Mouse (Mus musculus) G1E (cell line): ENCODE measurements around the gene Esyt2. TPM values are rescaled to one million over a fixed set of nuclear protein-coding genes. Genes with fewer than 3 reads are reported as not detected.

Experiments
- ATAC-seq: 2 replicates; pipeline ENCODE4 v1.8.0; 2016; ENCODE audit warnings: mild to moderate bottlenecking; ENCODE audit not compliant: insufficient number of reproducible peaks, poor library complexity, low FRiP score, severe bottlenecking; ENCODE audit errors: extremely low read depth
- DNase-seq: peaks from one replicate; pipeline ENCODE4 v3.0.0; 2012; ENCODE audit warnings: low spot score
- H3K27me3 ChIP-seq: 2 replicates; pipeline ENCODE4 v1.6.1; 2012; ENCODE audit warnings: mild to moderate bottlenecking, low read length, inconsistent platforms; ENCODE audit not compliant: insufficient read depth
- H3K36me3 ChIP-seq: replicated peaks from 2 replicates; pipeline ENCODE3; 2012; ENCODE audit warnings: mild to moderate bottlenecking, inconsistent platforms
- H3K4me1 ChIP-seq: 2 replicates; pipeline ENCODE4 v1.6.1; 2012; ENCODE audit warnings: low read depth, low read length, inconsistent platforms, mixed read lengths; ENCODE audit not compliant: insufficient read depth
- H3K4me3 ChIP-seq: 2 replicates; pipeline ENCODE4 v1.5.1; 2012; ENCODE audit warnings: low read depth, mild to moderate bottlenecking, inconsistent platforms, low read length, moderate library complexity, mixed read lengths
- H3K9me3 ChIP-seq: replicated peaks from 2 replicates; pipeline ENCODE4 v1.6.1; 2012; ENCODE audit warnings: inconsistent platforms
- CTCF ChIP-seq: IDR thresholded peaks from 2 replicates; pipeline ENCODE4 v1.5.1; 2012; ENCODE audit warnings: low read depth, low read length, inconsistent platforms, mixed read lengths
- GATA1 ChIP-seq: IDR thresholded peaks from 2 replicates; pipeline ENCODE4 v1.6.1; 2012; ENCODE audit warnings: borderline replicate concordance, low read length, inconsistent platforms, mixed read lengths
- GATA2 ChIP-seq: IDR thresholded peaks from 2 replicates; pipeline ENCODE4 v1.6.1; 2012; ENCODE audit warnings: low read depth, low read length, inconsistent platforms, borderline replicate concordance
- POLR2AphosphoS5 ChIP-seq: IDR thresholded peaks from 2 replicates; pipeline ENCODE4 v1.6.1; 2012; ENCODE audit warnings: low read depth, low read length, inconsistent platforms; ENCODE audit not compliant: insufficient replicate concordance
- TAL1 ChIP-seq: conservative IDR thresholded peaks from 2 replicates; pipeline ENCODE4 v1.6.1; 2012; ENCODE audit warnings: low read depth, low read length, inconsistent platforms, mixed read lengths
- polyA plus RNA-seq: library from polyadenylated mRNA; stranded (reverse); fragments of >175 nt; gene quantifications from 2 replicates; pipeline ENCODE4 v1.2.3, GENCODE M21; 2012
- total RNA-seq, 2 experiments: library from RNA; stranded (forward) in 1 of 2; stranded (reverse) in 1 of 2; fragments of 200-1000 nt in 1 of 2; fragments of >200 nt in 1 of 2; fragmentation: Nextera tagmentation in 1 of 2; gene quantifications; 2 replicates each; pipeline ENCODE4 v1.2.3; 2014 to 2017

Gene Esyt2
- total and polyA plus RNA-seq, 3 experiments = 23.4 to 147 (median 87.5) TPM

- no peak overlapping the region for H3K4me3 ChIP-seq
- TF ChIP-seq TAL1 (no peak), GATA1 (no peak), CTCF (no peak), POLR2AphosphoS5 (no peak), GATA2 (no peak)
- H3K27me3 ChIP-seq = no peaks in the 10 kb centered on the region
- H3K36me3 ChIP-seq = no peaks in the 10 kb centered on the region
- ATAC-seq = no peak
- H3K9me3 ChIP-seq = no peaks in the 10 kb centered on the region
- H3K4me1 ChIP-seq = peaks cover 23% of the 10 kb centered on the region
- no peak for DNase-seq
These were observed 5.4 kb upstream of the Esyt2 start for GRCm38 (mm10) chr12:116275631-116276030.

GRCm38 (mm10) chr12:116276961-116277360 is 4.0 kb upstream of the Esyt2 start:
- Histone ChIP-seq H3K36me3 (no peaks in the 10 kb centered on the region), H3K27me3 (no peaks in the 10 kb centered on the region), H3K9me3 (no peaks in the 10 kb centered on the region), H3K4me3 (no peak overlapping the region), H3K4me1 (peaks cover 31% of the 10 kb centered on the region)
- peak; percentile 31; the same call in 1 of the 2 replicates for TF ChIP-seq TAL1
- TF ChIP-seq CTCF = no peak
- ATAC-seq (peak; percentile 11; the same call in 1 of the 2 replicates), DNase-seq (no peak)

- TF ChIP-seq TAL1 = no peak
- TF ChIP-seq CTCF = no peak
- TF ChIP-seq POLR2AphosphoS5 = no peak
- no peak for TF ChIP-seq GATA1
- no peak for TF ChIP-seq GATA2
- H3K9me3 ChIP-seq = no peaks in the 10 kb centered on the region
- peaks cover 44% of the 10 kb centered on the region for H3K4me1 ChIP-seq
- ATAC-seq (no peak), DNase-seq (no peak)
- no peaks in the 10 kb centered on the region for H3K27me3 ChIP-seq
- H3K36me3 ChIP-seq = no peaks in the 10 kb centered on the region
- H3K4me3 ChIP-seq = no peak overlapping the region
These were observed 2.5 kb upstream of the Esyt2 start for GRCm38 (mm10) chr12:116278541-116278940.

- no peaks in the 10 kb centered on the region for H3K36me3 ChIP-seq
These were observed 1.8 kb upstream of the Esyt2 start for GRCm38 (mm10) chr12:116279181-116279580.

GRCm38 (mm10) chr12:116280149-116280652 is 795 bp upstream of the Esyt2 start:
- H3K36me3 ChIP-seq = peaks cover 2% of the 10 kb centered on the region
- peak overlapping the region; percentile 97 for H3K4me3 ChIP-seq
- TF ChIP-seq POLR2AphosphoS5 (no peak), CTCF (no peak), GATA2 (no peak), GATA1 (no peak), TAL1 (no peak)
- DNase-seq = peak; percentile 33
- ATAC-seq = peak; percentile 5
- H3K27me3 ChIP-seq = no peaks in the 10 kb centered on the region
- peaks cover 48% of the 10 kb centered on the region for H3K4me1 ChIP-seq
- no peaks in the 10 kb centered on the region for H3K9me3 ChIP-seq

More at GRCm38 (mm10) chr12:116279181-116279580, 1.8 kb upstream of the Esyt2 start:
- ATAC-seq (no peak), DNase-seq (no peak)
- peaks cover 45% of the 10 kb centered on the region for H3K4me1 ChIP-seq
- H3K27me3 ChIP-seq = no peaks in the 10 kb centered on the region
- TF ChIP-seq GATA1 = no peak
- no peak for TF ChIP-seq POLR2AphosphoS5
- no peak for TF ChIP-seq CTCF
- TF ChIP-seq GATA2 = no peak
- TF ChIP-seq TAL1 = no peak
- no peak overlapping the region for H3K4me3 ChIP-seq
- no peaks in the 10 kb centered on the region for H3K9me3 ChIP-seq

- no peaks in the 10 kb centered on the region for H3K9me3 ChIP-seq
- DNase-seq (peak; percentile 24), ATAC-seq (no peak)
- no peaks in the 10 kb centered on the region for H3K27me3 ChIP-seq
- peak overlapping the region; percentile 97 for H3K4me3 ChIP-seq
- peaks cover 14% of the 10 kb centered on the region for H3K36me3 ChIP-seq
- no peak for TF ChIP-seq TAL1
- peaks cover 50% of the 10 kb centered on the region for H3K4me1 ChIP-seq
These were observed 658 bp downstream of the Esyt2 start for GRCm38 (mm10) chr12:116281427-116282281.
